Mouse (Mus musculus): ENCODE results near the gene Helq. TPM values are rescaled to one million over a fixed set of nuclear protein-coding genes. Genes with fewer than 3 reads are reported as not detected.
A peak's percentile ranks its signal among the peaks of the same experiment; 100 is the strongest.

Gene Helq
- total RNA-seq, 2 experiments from 2014 or later: 17.2 to 24.7 TPM

GRCm38 (mm10) chr5:100787527-100787926 is 10.9 kb downstream of the Helq start:
- no peak for DNase-seq (ENCODE audit: low spot score in 2 of 2)

GRCm38 (mm10) chr5:100779002-100779401 is 19.4 kb downstream of the Helq start:
- DNase-seq (ENCODE audit: low spot score in 2 of 2): no peak

- DNase-seq (ENCODE audit: low spot score in 2 of 2): no peak
These were observed 21.5 kb downstream of the Helq start for GRCm38 (mm10) chr5:100776900-100777299.

- DNase-seq (ENCODE audit: low spot score in 2 of 2): no peak
These were observed 22.5 kb downstream of the Helq start for GRCm38 (mm10) chr5:100775778-100776404.

DNA sequence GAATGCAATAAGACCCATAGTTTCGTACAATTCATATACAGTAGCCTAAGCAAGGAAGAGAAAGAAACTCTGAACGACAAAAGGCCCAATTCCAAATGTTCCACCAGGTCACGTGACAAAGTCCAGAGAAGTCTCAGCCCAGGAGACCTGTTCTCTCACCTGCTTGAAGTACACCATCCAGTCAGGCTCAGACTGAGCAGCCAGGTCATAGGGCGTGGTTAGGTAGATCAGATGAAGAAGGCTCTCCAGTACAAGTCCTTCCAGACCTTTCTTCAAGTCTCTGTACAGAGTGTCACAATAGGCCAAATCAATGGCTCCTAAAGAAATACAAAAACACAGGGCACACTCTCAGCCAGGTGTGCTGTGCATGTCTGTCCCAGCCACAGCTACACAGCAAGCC is 26.8 kb downstream of the Helq start:
- no peak for DNase-seq (ENCODE audit: low spot score in 2 of 2)

DNA sequence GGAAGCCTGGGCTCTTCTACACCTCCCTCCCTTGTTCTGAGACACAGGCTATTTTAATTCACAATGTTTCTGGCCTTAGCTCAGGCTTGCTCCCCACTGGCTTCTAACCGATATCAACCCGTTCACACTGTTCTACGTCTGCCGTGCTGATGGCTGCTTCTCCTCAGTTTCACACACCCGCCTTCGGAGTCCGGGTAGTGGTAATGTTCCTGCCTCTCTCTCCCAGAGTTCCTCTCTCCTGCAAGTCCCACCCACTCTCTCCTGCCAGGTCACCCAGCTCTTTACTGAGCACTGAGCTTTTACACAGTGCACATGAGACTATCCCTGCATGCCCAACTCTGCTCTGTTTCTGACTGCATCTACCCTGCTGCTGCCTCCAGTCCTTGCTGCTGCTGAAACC is 32.4 kb downstream of the Helq start:
- no peak for DNase-seq (ENCODE audit: low spot score in 2 of 2)

- no peak for DNase-seq (ENCODE audit: low spot score in 2 of 2)
These were observed 36.7 kb downstream of the Helq start for GRCm38 (mm10) chr5:100761736-100762135.

DNA sequence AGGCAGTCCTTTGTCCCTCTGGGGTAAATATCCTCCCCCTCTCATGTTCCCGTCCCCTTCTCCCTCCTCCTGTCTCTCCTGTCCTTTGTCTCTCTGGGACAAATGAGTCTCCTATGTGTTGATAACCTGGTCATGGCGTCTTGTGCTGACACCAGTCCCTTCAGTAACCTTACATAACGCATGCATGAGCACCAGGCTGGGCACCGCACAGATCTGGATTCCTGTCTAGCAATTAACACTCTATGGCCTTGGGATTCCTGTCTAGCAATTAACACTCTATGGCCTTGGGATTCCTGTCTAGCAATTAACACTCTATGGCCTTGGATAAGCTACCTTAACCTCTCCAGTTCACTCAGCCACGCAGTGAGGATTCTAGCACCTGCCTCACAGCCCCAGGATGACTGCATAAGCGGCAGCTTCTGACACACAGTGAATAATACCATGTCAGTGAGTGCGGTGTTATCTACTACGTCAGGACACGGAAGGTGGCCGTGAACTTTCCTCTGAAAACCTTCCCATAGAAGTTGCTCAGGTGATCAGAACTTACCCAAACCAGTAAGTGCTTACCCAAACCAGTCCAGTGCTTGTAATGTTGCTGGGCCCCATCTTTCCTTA is 38.2 kb downstream of the Helq start:
- DNase-seq (ENCODE audit: low spot score in 2 of 2): no peak

- no peak for DNase-seq (ENCODE audit: low spot score in 2 of 2)
These were observed 40.3 kb downstream of the Helq start for GRCm38 (mm10) chr5:100758121-100758520.

DNA sequence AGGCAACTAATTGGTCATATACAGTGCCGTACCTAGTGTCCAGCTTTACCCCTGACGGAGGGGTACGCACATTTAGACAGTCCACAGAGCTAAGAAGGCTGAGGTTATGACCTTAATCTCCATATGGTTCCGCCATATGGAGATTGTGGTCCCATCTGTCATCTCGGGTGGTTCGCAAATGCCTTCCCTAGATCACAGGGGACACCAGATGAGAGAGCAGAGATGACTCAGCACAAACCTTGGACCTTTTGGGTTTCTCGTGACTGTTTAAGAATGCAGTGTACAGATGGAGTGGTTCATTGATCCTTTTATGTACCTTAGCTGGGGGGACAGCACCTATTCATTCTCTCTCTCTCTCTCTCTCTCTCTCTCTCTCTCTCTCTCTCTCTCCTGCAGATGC is 45.0 kb downstream of the Helq start:
- no peak for DNase-seq (ENCODE audit: low spot score in 2 of 2)

DNA sequence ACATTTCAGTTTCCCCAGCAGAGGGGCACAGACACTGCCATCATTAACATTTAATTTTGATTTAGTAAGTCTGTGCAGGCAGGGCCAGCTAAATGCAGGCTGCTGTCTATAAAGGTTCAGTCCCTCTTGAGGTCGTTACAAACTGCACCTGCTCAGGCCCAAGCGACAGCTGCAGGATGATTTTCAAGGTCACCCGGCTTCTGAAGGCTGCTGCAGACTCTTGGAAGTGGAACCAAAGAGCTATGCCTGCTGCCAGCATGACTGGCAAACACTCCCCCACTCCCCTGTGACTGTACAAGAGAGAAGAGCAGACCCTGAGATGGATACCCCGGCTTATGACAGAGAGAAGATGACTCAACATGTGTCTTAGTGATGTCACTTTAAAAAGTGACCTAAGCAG is 46.7 kb downstream of the Helq start:
- no peak for DNase-seq (ENCODE audit: low spot score in 2 of 2)

- no peak for DNase-seq (ENCODE audit: low spot score in 2 of 2)
These were observed 47.7 kb downstream of the Helq start for GRCm38 (mm10) chr5:100750617-100751255.

- no peak for DNase-seq (ENCODE audit: low spot score in 2 of 2)
These were observed 59.6 kb downstream of the Helq start for GRCm38 (mm10) chr5:100738802-100739201.

- DNase-seq (ENCODE audit: low spot score in 2 of 2): no peak
These were observed 61.5 kb downstream of the Helq start for GRCm38 (mm10) chr5:100736919-100737318.

- no peak for DNase-seq (ENCODE audit: low spot score in 2 of 2)
These were observed 63.9 kb downstream of the Helq start for GRCm38 (mm10) chr5:100734535-100734934.

- no peak for DNase-seq (ENCODE audit: low spot score in 2 of 2)
These were observed 69.6 kb downstream of the Helq start for GRCm38 (mm10) chr5:100728757-100729156.

DNA sequence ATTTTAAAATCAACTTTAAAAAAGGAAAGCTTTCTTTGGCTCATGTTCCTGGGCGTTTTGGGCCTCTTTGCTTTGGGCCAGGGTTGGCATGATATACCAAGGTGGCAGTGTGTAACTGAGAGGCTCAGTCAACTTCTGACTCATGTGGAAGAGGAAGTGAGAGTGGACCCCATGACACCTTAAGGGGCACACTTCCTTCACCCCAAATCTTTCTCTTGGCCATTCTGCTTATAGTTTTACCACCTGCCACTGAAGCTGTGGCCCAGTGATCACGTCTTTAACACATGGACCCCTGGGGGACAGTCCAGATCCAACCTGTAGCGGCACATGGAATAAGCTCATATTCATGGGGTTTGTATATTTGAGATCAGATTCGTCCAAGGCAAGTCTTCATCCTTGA is 72.4 kb downstream of the Helq start:
- DNase-seq (ENCODE audit: low spot score in 2 of 2): no peak

DNA sequence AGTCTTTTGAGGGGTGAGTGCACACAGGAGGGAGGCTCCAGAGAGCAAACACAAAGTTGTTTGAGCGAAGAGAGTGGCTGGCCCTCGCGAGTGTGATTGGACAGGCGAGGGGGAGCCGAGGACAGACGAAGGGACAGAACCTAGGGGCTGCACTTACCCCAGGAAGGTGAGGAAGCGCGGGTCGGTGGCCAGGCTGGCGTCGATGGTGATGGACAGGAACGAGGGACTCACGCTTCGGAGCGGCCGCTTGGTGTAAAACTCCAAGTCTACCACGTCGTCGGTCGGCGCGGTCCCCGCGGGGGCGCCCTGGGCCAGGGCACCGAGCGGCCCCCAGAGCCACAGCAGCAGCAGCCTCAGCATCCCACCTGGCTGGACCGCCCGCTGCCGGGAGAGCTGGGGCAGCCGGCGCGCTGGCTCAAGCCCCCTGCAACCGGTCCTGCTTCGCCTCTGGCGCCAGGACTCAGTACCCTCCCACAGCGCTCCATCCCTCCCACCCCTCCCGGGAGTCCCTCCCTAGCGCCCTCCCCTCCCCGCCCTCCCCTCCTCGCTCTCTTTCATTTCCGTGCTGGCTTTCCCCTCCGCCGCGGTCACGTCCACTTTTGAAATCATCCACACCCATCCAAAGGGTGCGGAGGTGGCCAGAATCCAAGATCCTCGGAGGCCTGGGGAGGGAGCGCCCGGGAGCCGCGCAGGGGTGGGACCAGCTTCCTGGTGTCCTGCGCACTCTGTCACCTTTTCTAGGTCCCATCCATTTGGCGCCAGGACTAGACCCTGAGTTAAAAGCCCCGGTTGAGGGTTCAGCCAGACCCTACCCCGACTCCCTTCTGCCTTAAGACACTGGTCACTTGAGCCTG is 78.9 kb downstream of the Helq start, which contains the start of gene Hpse:
Hpse (minus strand) TSS at position 482 of the 854 bp plus-strand sequence.
- peak; percentile 12 to 25 for DNase-seq (ENCODE audit: low spot score in 2 of 2)

DNA sequence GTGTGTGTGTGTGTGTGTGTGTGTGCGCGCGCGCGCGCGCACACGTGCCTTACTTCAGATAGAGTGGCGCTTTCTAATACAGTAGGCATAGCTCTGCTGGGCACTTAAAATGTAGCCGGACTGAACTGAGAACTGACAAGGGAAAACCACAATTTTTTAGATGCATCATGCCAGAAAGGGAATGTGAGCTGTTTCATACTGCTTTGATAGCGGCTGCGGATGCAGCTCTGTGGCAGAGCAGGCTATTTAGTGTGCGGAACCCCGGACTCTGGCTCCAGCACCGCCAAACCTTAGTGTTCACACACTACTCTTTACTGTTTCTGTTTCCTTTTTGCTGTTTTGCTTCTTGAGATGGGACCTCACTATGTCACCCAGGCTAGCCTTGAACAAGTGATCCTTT is 81.6 kb downstream of the Helq start:
- DNase-seq (ENCODE audit: low spot score in 2 of 2): no peak
